Mouse (Mus musculus) intestine, embryonic 14.5 days (tissue): Measurements from ENCODE around the gene Slc39a11. TPM values are rescaled to one million over a fixed set of nuclear protein-coding genes. Genes with fewer than 3 reads are reported as not detected.
A peak's percentile ranks its signal among the peaks of the same experiment; 100 is the strongest.

Source experiments
- ATAC-seq: fragments of 200-750 bp; cut with Nextera tagmentation; replicated peaks from 2 replicates; pipeline ENCODE4 v1.8.0; 2017; ENCODE audit warnings: low read depth, moderate number of reproducible peaks, moderate TSS enrichment, moderate library complexity; ENCODE audit not compliant: low FRiP score, low TSS enrichment
- DNase-seq: peaks from one replicate; pipeline ENCODE4 v3.0.0-alpha.2; 2018; ENCODE audit warnings: low spot score
- H3K27ac ChIP-seq: fragments of 300-500 bp; sonication (generic); 2 replicates; pipeline ENCODE4 v1.5.1; 2014; ENCODE audit warnings: low read depth, mild to moderate bottlenecking, control low read depth
- H3K27me3 ChIP-seq: fragments of 300-500 bp; sonication (generic); replicated peaks from 2 replicates; pipeline ENCODE4 v1.6.1; 2014; ENCODE audit warnings: low read length, control low read depth; ENCODE audit not compliant: control insufficient read depth, insufficient read depth
- H3K36me3 ChIP-seq: fragments of 300-500 bp; sonication (generic); 2 replicates; pipeline ENCODE4 v1.6.1; 2014; ENCODE audit warnings: low read length, control low read depth; ENCODE audit not compliant: control insufficient read depth, insufficient read depth
- H3K4me1 ChIP-seq: fragments of 300-500 bp; sonication (generic); replicated peaks from 2 replicates; pipeline ENCODE4 v1.6.1; 2014; ENCODE audit warnings: low read length, control low read depth, mixed read lengths; ENCODE audit not compliant: control insufficient read depth, insufficient read depth
- H3K4me2 ChIP-seq: fragments of 300-500 bp; sonication (generic); 2 replicates; pipeline ENCODE4 v1.6.1; 2014; ENCODE audit warnings: low read length
- H3K4me3 ChIP-seq: fragments of 300-500 bp; sonication (generic); 2 replicates; pipeline ENCODE4 v1.5.1; 2014; ENCODE audit warnings: low read depth, low read length, control low read depth, mixed read lengths
- H3K9ac ChIP-seq: fragments of 300-500 bp; sonication (generic); 2 replicates; pipeline ENCODE4 v1.6.1; 2014; ENCODE audit warnings: mild to moderate bottlenecking, low read length
- H3K9me3 ChIP-seq: fragments of 300-500 bp; sonication (generic); 2 replicates; pipeline ENCODE4 v1.6.1; 2016; ENCODE audit warnings: low read length, control low read depth; ENCODE audit not compliant: control insufficient read depth
- WGBS: fragments of 180-500 bp; shearing (Covaris S2); extraction: QIAGEN DNeasy Blood & Tissue Kit; methylation state at CpG from one replicate; pipeline ENCODE4 v1.1.7; 2014; 5-methylcytosine and 5-hydroxymethylcytosine counted together
- polyA plus RNA-seq: library from polyadenylated mRNA; unstranded; fragments of >200 nt; fragmentation: Nextera tagmentation; extraction: Ambion mirVana; gene quantifications from 2 replicates; pipeline ENCODE4 v1.2.1, GENCODE M21; 2014

The Slc39a11 gene
- polyA plus RNA-seq, 1 experiment from 2014 or later: 24.0 TPM

DNA sequence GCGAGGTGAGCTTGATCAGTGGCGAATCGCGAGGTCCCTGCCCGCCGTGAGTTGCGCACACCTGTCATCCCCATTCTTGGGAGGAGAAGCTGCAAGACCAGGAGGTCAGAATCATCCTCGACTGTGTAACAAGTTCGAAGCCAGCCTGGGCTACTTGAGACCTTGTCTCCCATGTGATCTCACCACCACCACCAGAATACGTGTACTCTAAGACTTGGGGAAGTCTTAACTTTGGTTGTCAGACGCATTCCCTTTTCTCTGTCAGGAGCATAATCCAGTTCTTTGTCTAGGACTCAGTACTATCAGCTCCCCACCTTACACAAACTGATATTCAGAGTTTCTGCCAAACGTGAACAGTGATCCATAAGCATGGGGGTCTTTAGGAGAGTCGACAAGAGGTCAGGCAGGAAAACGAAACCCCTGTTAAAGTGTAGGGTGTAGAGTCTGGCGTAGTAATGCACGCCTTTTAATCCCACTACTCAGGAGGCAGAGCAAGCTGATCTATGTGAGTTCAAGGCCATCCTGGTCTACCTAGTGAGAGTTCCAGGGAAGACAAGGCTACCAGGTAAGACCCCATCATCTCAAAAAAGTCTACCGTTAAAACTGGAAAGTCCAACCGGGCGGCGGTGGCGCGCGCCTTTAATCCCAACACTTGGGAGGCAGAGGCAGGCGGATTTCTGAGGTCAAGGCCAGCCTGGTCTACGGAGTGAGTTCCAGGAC, 35.0 kb upstream of the Slc39a11 start:
- H3K36me3 ChIP-seq: peaks cover 24% of the 10 kb centered on the region
- DNase-seq (no peak), ATAC-seq (no peak)
- WGBS: 41% methylated on average over 25 of the region's 25 CpGs
- no peaks in the 10 kb centered on the region for H3K27me3 ChIP-seq
- H3K9me3 ChIP-seq: no peaks in the 10 kb centered on the region
- H3K27ac ChIP-seq: no peak overlapping the region
- peak overlapping the region; percentile 85 for H3K9ac ChIP-seq
- H3K4me2 ChIP-seq: peak overlapping the region; percentile 83
- H3K4me3 ChIP-seq: peak overlapping the region; percentile 93
- H3K4me1 ChIP-seq: peaks cover 27% of the 10 kb centered on the region

DNA sequence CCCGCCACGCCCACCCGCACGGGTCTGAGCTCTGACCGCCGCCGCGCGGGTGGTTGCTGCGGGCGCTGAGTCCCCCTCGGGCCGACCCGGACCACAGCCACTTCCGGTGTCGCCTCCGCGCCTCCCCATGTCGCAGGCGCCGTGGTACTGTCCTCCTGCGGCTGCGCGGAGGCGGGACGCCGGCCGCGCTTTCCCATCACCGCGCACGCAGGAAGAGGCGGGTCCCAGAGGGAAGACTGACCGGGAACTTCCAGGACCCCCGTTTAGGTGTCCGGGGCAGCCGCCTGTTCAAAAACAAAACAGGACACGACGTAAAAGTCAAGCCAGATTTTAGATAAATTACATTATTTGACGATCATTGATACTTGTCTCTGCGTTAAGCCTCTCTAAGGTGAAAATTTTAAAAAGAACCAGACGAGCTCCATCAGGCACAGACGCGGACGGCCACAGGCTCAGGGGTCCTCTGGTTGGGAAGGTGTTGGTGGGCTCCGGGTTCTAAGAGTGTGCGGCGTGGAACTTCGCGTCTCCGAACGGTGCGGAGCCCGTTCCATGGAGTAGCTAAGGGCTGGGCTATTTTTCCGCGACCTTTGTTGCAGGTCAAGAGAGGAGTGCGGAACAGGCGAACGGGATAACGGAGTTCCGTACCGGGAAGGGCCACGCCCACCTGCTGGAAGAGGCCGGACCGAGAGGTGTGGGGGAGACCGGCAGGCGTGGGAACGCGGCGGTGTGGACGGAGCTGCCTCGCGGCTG, 34.3 kb upstream of the Slc39a11 start, which contains the start of the genes Fam104a and D11Wsu47e:
TSS of gene Fam104a (minus strand) at position 199 of the 750 bp plus-strand sequence.
TSS of gene D11Wsu47e (plus strand) at position 456 of the 750 bp plus-strand sequence.
- Histone ChIP-seq H3K27ac (peak within 1 kb of the TSS; percentile 94), H3K36me3 (peaks cover 16% of the 10 kb centered on the region), H3K4me1 (peaks cover 27% of the 10 kb centered on the region), H3K4me3 (peak within 1 kb of the TSS; percentile 93), H3K9me3 (no peaks in the 10 kb centered on the region), H3K27me3 (no peaks in the 10 kb centered on the region), H3K9ac (peak within 1 kb of the TSS; percentile 85), H3K4me2 (peak within 1 kb of the TSS; percentile 83)
- ATAC-seq (peak; percentile 94), DNase-seq (peak; percentile 99)
- under 1% methylated on average over 68 of the region's 73 CpGs for WGBS

GRCm38 (mm10) chr11:113683627-113683956, 33.7 kb upstream of the Slc39a11 start:
- Histone ChIP-seq H3K27me3 (no peaks in the 10 kb centered on the region), H3K27ac (peak overlapping the region; percentile 94), H3K4me1 (peaks cover 27% of the 10 kb centered on the region), H3K4me2 (peak overlapping the region; percentile 75), H3K36me3 (peaks cover 11% of the 10 kb centered on the region), H3K9me3 (no peaks in the 10 kb centered on the region), H3K4me3 (peak overlapping the region; percentile 93), H3K9ac (peak overlapping the region; percentile 85)
- WGBS: 0% methylated on average over 17 of the region's 38 CpGs
- DNase-seq: no peak
- ATAC-seq: peak; percentile 64

DNA sequence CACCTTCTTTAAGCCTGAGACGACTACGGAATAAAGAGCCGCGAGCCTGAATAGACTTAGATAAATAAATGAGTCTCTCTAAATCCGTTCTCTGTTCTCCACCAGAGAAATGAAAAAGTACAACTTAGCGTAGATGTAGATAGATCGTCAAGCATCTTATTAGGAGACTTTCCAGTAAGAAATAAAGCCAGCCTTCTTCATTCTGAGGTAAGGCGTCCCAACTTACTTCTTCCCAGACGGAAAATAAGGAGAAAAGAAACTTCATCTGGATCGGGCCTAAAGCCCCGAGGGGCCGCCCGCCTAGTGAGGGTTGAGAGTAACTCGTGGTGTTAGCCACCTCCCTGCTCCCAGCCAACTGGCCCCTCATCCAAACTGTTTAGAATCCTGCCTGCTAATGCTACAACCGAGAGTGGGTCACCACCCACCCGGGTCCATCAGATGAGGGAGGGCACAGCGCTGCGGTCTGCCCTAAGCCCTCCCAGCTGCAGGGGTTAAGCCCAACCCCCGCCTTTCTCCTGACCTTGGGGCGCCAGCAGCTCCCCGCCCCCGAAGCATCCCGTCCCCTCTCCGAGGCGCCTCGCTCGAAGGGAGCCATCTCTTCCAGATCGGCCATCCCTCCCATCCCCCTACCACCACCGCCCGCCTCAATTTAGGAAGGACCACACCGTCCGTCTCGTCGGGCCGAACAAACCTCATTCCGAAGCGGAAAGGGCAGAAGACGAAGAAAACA, 33.2 kb upstream of the Slc39a11 start:
- H3K4me1 ChIP-seq: peaks cover 27% of the 10 kb centered on the region
- peak; percentile 79 for DNase-seq
- peak; percentile 34 for ATAC-seq

GRCm38 (mm10) chr11:113681979-113682378, 32.1 kb upstream of the Slc39a11 start:
- ATAC-seq: no peak
- no peaks in the 10 kb centered on the region for H3K27me3 ChIP-seq
- H3K9me3 ChIP-seq: no peaks in the 10 kb centered on the region
- no peak overlapping the region for H3K9ac ChIP-seq
- H3K36me3 ChIP-seq: peaks cover 5% of the 10 kb centered on the region
- no peak for DNase-seq
- H3K27ac ChIP-seq: no peak overlapping the region
- H3K4me2 ChIP-seq: peak overlapping the region; percentile 75
- peaks cover 25% of the 10 kb centered on the region for H3K4me1 ChIP-seq
- peak overlapping the region; percentile 93; the same call in 1 of the 2 replicates for H3K4me3 ChIP-seq

More for the DNA sequence above, 33.2 kb upstream of the Slc39a11 start:
- Histone ChIP-seq H3K4me2 (peak overlapping the region; percentile 75), H3K4me3 (peak overlapping the region; percentile 93), H3K36me3 (peaks cover 7% of the 10 kb centered on the region), H3K9me3 (no peaks in the 10 kb centered on the region), H3K27me3 (no peaks in the 10 kb centered on the region), H3K9ac (peak overlapping the region; percentile 85), H3K27ac (peak overlapping the region; percentile 94)
- 1% methylated on average over 38 of the region's 38 CpGs for WGBS

DNA sequence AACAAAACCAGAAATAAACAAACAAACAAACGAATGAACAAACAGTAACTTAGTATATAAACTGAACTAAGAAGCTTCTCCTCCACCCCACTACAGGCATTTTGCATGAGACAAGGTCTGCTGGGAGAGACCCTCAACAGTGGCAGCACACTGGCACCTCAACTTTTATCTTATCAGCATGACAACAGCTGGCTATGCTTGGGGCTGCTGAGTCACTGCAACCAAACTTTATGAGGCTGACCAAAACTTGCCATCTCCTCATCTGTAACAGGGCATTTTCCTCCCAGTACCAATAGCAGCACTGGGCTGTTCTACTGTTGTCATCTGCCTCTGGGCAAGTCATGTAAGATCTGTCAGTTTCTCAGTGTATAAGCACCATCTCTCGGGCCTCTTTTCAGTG, 31.1 kb upstream of the Slc39a11 start:
- WGBS: 75% methylated on average over 2 of the region's 2 CpGs
- no peaks in the 10 kb centered on the region for H3K9me3 ChIP-seq
- no peak overlapping the region for H3K4me2 ChIP-seq
- H3K27ac ChIP-seq: no peak overlapping the region
- H3K4me3 ChIP-seq: no peak overlapping the region
- DNase-seq: no peak
- peaks cover 15% of the 10 kb centered on the region for H3K36me3 ChIP-seq
- H3K27me3 ChIP-seq: no peaks in the 10 kb centered on the region
- H3K9ac ChIP-seq: no peak overlapping the region
- H3K4me1 ChIP-seq: peaks cover 21% of the 10 kb centered on the region
- no peak for ATAC-seq

DNA sequence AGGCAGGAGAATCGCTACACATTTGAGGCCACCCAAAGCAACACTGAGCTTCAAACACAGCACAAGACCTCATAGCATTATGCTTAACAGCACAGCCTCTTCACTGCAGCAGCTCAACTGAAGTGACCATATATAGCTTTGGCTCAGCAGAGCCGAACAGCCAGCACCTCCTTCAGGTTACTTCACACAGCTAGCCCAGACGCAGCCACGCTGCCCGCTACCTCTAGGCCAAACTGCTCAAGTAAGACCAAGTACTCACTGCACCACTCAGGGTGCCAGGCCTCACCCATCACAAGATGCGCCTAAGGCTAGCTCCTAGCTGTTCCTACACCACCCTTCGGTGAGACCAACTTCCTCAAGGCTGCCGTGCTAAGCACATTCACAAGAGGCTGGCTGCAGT, 28.5 kb upstream of the Slc39a11 start:
- no peaks in the 10 kb centered on the region for H3K27me3 ChIP-seq
- DNase-seq (no peak), ATAC-seq (no peak)
- no peak overlapping the region for H3K27ac ChIP-seq
- peaks cover 13% of the 10 kb centered on the region for H3K4me1 ChIP-seq
- 81% methylated on average over 8 of the region's 8 CpGs for WGBS
- H3K36me3 ChIP-seq: peaks cover 39% of the 10 kb centered on the region
- H3K4me2 ChIP-seq: no peak overlapping the region
- no peak overlapping the region for H3K9ac ChIP-seq
- H3K4me3 ChIP-seq: no peak overlapping the region
- H3K9me3 ChIP-seq: no peaks in the 10 kb centered on the region

DNA sequence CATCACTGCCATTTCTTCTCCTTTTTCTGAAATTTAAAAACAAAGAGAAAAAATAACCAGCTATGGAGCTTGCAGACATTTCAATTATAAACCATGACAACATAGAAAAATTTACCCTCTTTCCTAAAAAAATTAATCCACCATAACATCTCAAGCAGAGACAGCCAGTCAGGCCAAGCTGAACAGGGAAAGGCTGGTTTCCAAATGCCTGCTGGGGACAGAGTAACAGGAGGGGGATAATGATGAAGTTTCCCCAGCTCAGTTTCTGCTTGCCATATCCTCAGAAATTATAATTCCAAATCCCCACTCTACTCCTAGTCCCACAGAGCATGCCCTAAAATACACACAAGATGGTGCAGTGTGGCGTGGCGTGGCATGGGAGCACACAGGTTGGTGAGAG, 27.5 kb upstream of the Slc39a11 start:
- H3K27me3 ChIP-seq: no peaks in the 10 kb centered on the region
- no peak for ATAC-seq
- WGBS: 94% methylated on average over 2 of the region's 2 CpGs

More for the DNA sequence above, 27.5 kb upstream of the Slc39a11 start:
- Histone ChIP-seq H3K4me2 (no peak overlapping the region), H3K4me3 (no peak overlapping the region), H3K27ac (no peak overlapping the region), H3K9ac (no peak overlapping the region), H3K9me3 (no peaks in the 10 kb centered on the region), H3K4me1 (peaks cover 9% of the 10 kb centered on the region), H3K36me3 (peaks cover 47% of the 10 kb centered on the region)
- no peak for DNase-seq
